10 mouse cellular contexts compared by ENCODE assay signal in the genomic region with DNA sequence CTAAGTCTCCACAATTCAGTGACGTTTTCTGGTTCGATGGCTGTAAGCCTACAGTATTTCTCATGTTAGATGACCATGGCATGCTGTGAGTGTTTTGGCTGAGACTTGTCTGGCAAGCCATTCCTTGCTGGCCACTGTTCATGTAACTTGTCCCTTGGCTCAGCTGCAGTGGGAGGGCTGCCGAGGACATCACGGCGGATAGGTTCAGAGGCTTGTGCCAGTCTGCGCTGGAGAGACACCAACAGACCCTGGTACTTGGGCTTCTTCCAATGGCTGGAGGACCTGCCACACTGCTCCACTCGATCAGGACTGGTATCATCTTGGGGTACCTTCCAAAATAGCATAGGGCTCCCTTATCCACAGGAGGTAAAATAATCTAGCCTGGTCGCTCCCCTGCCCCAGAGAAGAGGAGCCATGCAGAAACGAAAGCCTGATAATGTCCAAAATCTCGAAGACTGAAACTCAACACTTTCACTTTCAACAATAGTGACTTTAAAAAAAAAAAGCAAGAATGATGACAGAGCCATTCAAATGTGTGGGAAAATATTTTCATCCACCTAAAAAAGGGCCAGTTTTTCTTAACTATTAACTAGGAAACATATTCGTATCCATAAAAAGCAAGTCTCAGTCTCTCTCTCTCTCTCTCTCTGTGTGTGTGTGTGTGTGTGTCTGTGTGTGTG. TPM values are rescaled to one million over a fixed set of nuclear protein-coding genes. Genes with fewer than 3 reads are reported as not detected.
DNase-seq lines count a peak whose midpoint lies in the region; ATAC-seq lines count a peak whose summit lies in the region.
"Had no signal": no experiment of that assay in that cellular context is flagged by ENCODE, and none has a peak within 500 bp of the region (broad histone marks: within the 10 kb centered on the region; RNA-seq: fewer than 3 reads in every experiment).

No protein-coding gene starts in this region.

- H3K4me3 ChIP-seq in kidney, embryonic 14.5 days (ENCODE audit: low read length), result no peak overlapping the region
- H3K4me3 ChIP-seq: embryonic facial prominence, embryonic 13.5 days; stomach, embryonic 15.5 days had no signal

- no peak overlapping the region for H3K27ac ChIP-seq in kidney, embryonic 14.5 days (ENCODE audit: low read depth, low read length)
- H3K27ac ChIP-seq: embryonic facial prominence, embryonic 13.5 days; stomach, embryonic 15.5 days had no signal

- no peak overlapping the region for H3K4me2 ChIP-seq in kidney, embryonic 14.5 days (replicated peaks; ENCODE audit: low read depth, low read length)
- H3K4me2 ChIP-seq: embryonic facial prominence, embryonic 13.5 days; stomach, embryonic 15.5 days had no signal

- peak; percentile 54 for DNase-seq in kidney, adult 9 months
- peak; percentile 64 for DNase-seq in adipocyte (ENCODE audit: low spot score)
- peak; percentile 81 to 83 for DNase-seq in cerebellum, adult 18-20 months
- DNase-seq in heart, postnatal 25 days (ENCODE audit: low spot score), result peak; percentile 61
- no peak for DNase-seq in thymus, postnatal 0 days (ENCODE audit: low spot score)
- DNase-seq in frontal cortex, adult 2 months (ENCODE audit: extremely low spot score in 1 of 2, low spot score in 1 of 2), result no peak
- no peak for DNase-seq in neural tube, embryonic 10.5 days (ENCODE audit: extremely low spot score, low spot score)

- ATAC-seq in kidney, embryonic 14.5 days (ENCODE audit: low FRiP score, low TSS enrichment), result no peak

- H3K27me3 ChIP-seq in kidney, embryonic 14.5 days (ENCODE audit: control insufficient read depth, insufficient read depth, low read length), result no peaks in the 10 kb centered on the region
- H3K27me3 ChIP-seq: embryonic facial prominence, embryonic 13.5 days; stomach, embryonic 15.5 days had no signal

- H3K9me3 ChIP-seq in kidney, embryonic 14.5 days (ENCODE audit: control insufficient read depth, low read length), result no peaks in the 10 kb centered on the region
- H3K9me3 ChIP-seq: embryonic facial prominence, embryonic 13.5 days; stomach, embryonic 15.5 days had no signal

- WGBS in kidney, embryonic 14.5 days, result 91% methylated on average over 11 of the region's 11 CpGs

- H3K36me3 ChIP-seq in kidney, embryonic 14.5 days (ENCODE audit: control insufficient read depth, insufficient read depth, low read length), result no peaks in the 10 kb centered on the region; the same call in 1 of the 2 replicates

- no peak overlapping the region for H3K9ac ChIP-seq in kidney, embryonic 14.5 days (ENCODE audit: low read depth, low read length)
- H3K9ac ChIP-seq: embryonic facial prominence, embryonic 13.5 days; stomach, embryonic 15.5 days had no signal

- no peaks in the 10 kb centered on the region; the same call in 1 of the 2 replicates for H3K4me1 ChIP-seq in kidney, embryonic 14.5 days (ENCODE audit: control insufficient read depth, insufficient read depth, low read length)
- H3K4me1 ChIP-seq: embryonic facial prominence, embryonic 13.5 days; stomach, embryonic 15.5 days had no signal

- intact Hi-C loops in heart, postnatal 25 days (cut with DNase I), result loop anchor here (5.0 to 10.0 kb wide), 3 partner anchors 46 to 408 kb away; a partner anchor contains a TSS

RNA-seq across cellular contexts. Expression of a gene that starts 12.7 kb away (rescaled TPM):
- 93.1 and 99.9 TPM in 2 replicates for polyA plus RNA-seq in kidney, embryonic 14.5 days (2014; fragmentation: Nextera tagmentation; extraction: Ambion mirVana)
- 10 to 100 TPM; 15.6 to 15.8 TPM for total RNA-seq in heart, postnatal 25 days (2021)
- 64.3 and 69.3 TPM in 2 replicates for polyA plus RNA-seq in thymus, postnatal 0 days (2015; fragmentation: Nextera tagmentation; extraction: Ambion mirVana)
- polyA plus RNA-seq in frontal cortex, adult 2 months (2012; rRNA removed), result 23.6 and 23.9 TPM in 2 replicates

RNA-seq across cellular contexts. Expression of a gene that starts 36.8 kb away (rescaled TPM):
- 89.1 and 125 TPM in 2 replicates for polyA plus RNA-seq in kidney, embryonic 14.5 days (2014; fragmentation: Nextera tagmentation; extraction: Ambion mirVana)
- 100 to 1,000 TPM in 1 of 2 experiments, 10 to 100 TPM in 1; 87.9 to 100 TPM for total RNA-seq in heart, postnatal 25 days (2021)
- polyA plus RNA-seq in thymus, postnatal 0 days (2015; fragmentation: Nextera tagmentation; extraction: Ambion mirVana), result 93.5 and 101 TPM in 2 replicates
- polyA plus RNA-seq in frontal cortex, adult 2 months (2012; rRNA removed), result 43.9 and 48.8 TPM in 2 replicates

RNA-seq across cellular contexts. Expression of a gene that starts 36.9 kb away (rescaled TPM):
- polyA plus RNA-seq in kidney, embryonic 14.5 days (2014; fragmentation: Nextera tagmentation; extraction: Ambion mirVana), result 10.1 and 12.5 TPM in 2 replicates
- 1 to 10 TPM; 6.1 to 6.5 TPM for total RNA-seq in heart, postnatal 25 days (2021)
- 2.9 and 3.1 TPM in 2 replicates for polyA plus RNA-seq in thymus, postnatal 0 days (2015; fragmentation: Nextera tagmentation; extraction: Ambion mirVana)
- 1.8 and 1.9 TPM in 2 replicates for polyA plus RNA-seq in frontal cortex, adult 2 months (2012; rRNA removed)

RNA-seq across cellular contexts. Expression of a gene that starts 44.1 kb away (rescaled TPM):
- 14.2 and 19.1 TPM in 2 replicates for polyA plus RNA-seq in kidney, embryonic 14.5 days (2014; fragmentation: Nextera tagmentation; extraction: Ambion mirVana)
- total RNA-seq in heart, postnatal 25 days (2021), result 10 to 100 TPM; 33.2 to 34.1 TPM
- polyA plus RNA-seq in thymus, postnatal 0 days (2015; fragmentation: Nextera tagmentation; extraction: Ambion mirVana), result 15.2 and 15.5 TPM in 2 replicates
- 10.2 and 14.8 TPM in 2 replicates for polyA plus RNA-seq in frontal cortex, adult 2 months (2012; rRNA removed)

RNA-seq across cellular contexts. Expression of a gene that starts 47.7 kb away (rescaled TPM):
- polyA plus RNA-seq in kidney, embryonic 14.5 days (2014; fragmentation: Nextera tagmentation; extraction: Ambion mirVana), result 32.5 and 41.7 TPM in 2 replicates
- 10 to 100 TPM; 94.3 to 94.4 TPM for total RNA-seq in heart, postnatal 25 days (2021)
- polyA plus RNA-seq in thymus, postnatal 0 days (2015; fragmentation: Nextera tagmentation; extraction: Ambion mirVana), result 28.7 and 35.7 TPM in 2 replicates
- 52.8 and 59.7 TPM in 2 replicates for polyA plus RNA-seq in frontal cortex, adult 2 months (2012; rRNA removed)

Comparison
In these comparisons a context has a peak if more than half of its experiments do, and no peak if none do; other contexts are left out.
1. DNase-seq: peak in kidney, adult 9 months (single experiment), adipocyte (single experiment), cerebellum, adult 18-20 months (2 of 2) and heart, postnatal 25 days (single experiment); none in thymus, postnatal 0 days (single experiment), frontal cortex, adult 2 months (0 of 2) and neural tube, embryonic 10.5 days (single experiment).